Comparison of ENCODE assay signal across 23 mouse cellular contexts in genomic region chr14:21118095-21118494, GRCm38 (mm10).
A peak's percentile ranks its signal among the peaks of the same experiment; 100 is the strongest.
DNase-seq lines count a peak whose midpoint lies in the region; ATAC-seq lines count a peak whose summit lies in the region.
"Had no signal": no experiment of that assay in that cellular context is flagged by ENCODE, and none has a peak within 500 bp of the region (broad histone marks: within the 10 kb centered on the region; RNA-seq: fewer than 3 reads in every experiment).

No protein-coding gene starts in this region.

- no peaks in the 10 kb centered on the region for H3K36me3 ChIP-seq in heart, embryonic 14.5 days (ENCODE audit: control insufficient read depth, insufficient read depth, low read length)
- no peaks in the 10 kb centered on the region for H3K36me3 ChIP-seq in heart, embryonic 15.5 days
- H3K36me3 ChIP-seq: embryonic facial prominence, embryonic 12.5 days; forebrain, embryonic 15.5 days; hindbrain, embryonic 12.5 days; kidney, embryonic 15.5 days had no signal

- peak overlapping the region in 1 of 2 experiments; percentile 59; a peak in 2 of 4 replicates for H3K27ac ChIP-seq in heart, embryonic 14.5 days (replicated peaks in 1 of 2; ENCODE audit: control insufficient read depth in 1 of 2, insufficient read depth in 1 of 2, low read depth in 2 of 2, low read length in 2 of 2)
- peak overlapping the region; percentile 55 for H3K27ac ChIP-seq in heart, embryonic 15.5 days
- H3K27ac ChIP-seq: embryonic facial prominence, embryonic 12.5 days; forebrain, embryonic 15.5 days; hindbrain, embryonic 12.5 days; kidney, embryonic 15.5 days had no signal

- intact Hi-C loops in gastrocnemius, postnatal 36 days (cut with DNase I), result loop anchor here (5.0 to 10.0 kb wide), 2 partner anchors 41 to 313 kb away; no protein-coding TSS in a partner anchor
- intact Hi-C loops in heart, postnatal 10 days (cut with DNase I), result no loop called here

- no peak for ATAC-seq in heart, embryonic 14.5 days (ENCODE audit: insufficient number of reproducible peaks, insufficient read depth, low FRiP score, low read depth)
- ATAC-seq in heart, embryonic 15.5 days (replicated peaks; ENCODE audit: insufficient number of reproducible peaks, insufficient read depth, low FRiP score, low read depth), result no peak
- ATAC-seq: CD4-positive, CD25-positive, alpha-beta regulatory T cell, adult 4 months; forebrain, embryonic 15.5 days; hindbrain, embryonic 16.5 days; inflammation-experienced regulatory T-cells, adult 6 months had no signal

- H3K9me3 ChIP-seq in heart, embryonic 14.5 days (ENCODE audit: control insufficient read depth, low read length), result no peaks in the 10 kb centered on the region
- no peaks in the 10 kb centered on the region for H3K9me3 ChIP-seq in heart, embryonic 15.5 days (replicated peaks)
- H3K9me3 ChIP-seq: embryonic facial prominence, embryonic 12.5 days; forebrain, embryonic 15.5 days; G1E; hindbrain, embryonic 12.5 days; kidney, embryonic 15.5 days had no signal

- WGBS in heart, embryonic 14.5 days, result 28% methylated on average over 4 of the region's 4 CpGs
- WGBS in heart, embryonic 15.5 days, result 37% methylated on average over 4 of the region's 4 CpGs

- H3K9ac ChIP-seq in heart, embryonic 14.5 days (ENCODE audit: low read length), result no peak overlapping the region
- H3K9ac ChIP-seq in heart, embryonic 15.5 days, result no peak overlapping the region
- H3K9ac ChIP-seq: embryonic facial prominence, embryonic 12.5 days; forebrain, embryonic 15.5 days; hindbrain, embryonic 12.5 days; kidney, embryonic 15.5 days had no signal

- H3K4me2 ChIP-seq in heart, embryonic 14.5 days (ENCODE audit: low read length), result peak overlapping the region; percentile 36
- H3K4me2 ChIP-seq in heart, embryonic 15.5 days, result no peak overlapping the region
- H3K4me2 ChIP-seq: embryonic facial prominence, embryonic 12.5 days; forebrain, embryonic 15.5 days; hindbrain, embryonic 12.5 days; kidney, embryonic 15.5 days had no signal

- peaks cover 4 to 20% of the 10 kb centered on the region in 2 experiments for H3K4me1 ChIP-seq in heart, embryonic 14.5 days (ENCODE audit: control insufficient read depth in 2 of 2, insufficient read depth in 2 of 2, low read length in 2 of 2)
- peaks cover 18% of the 10 kb centered on the region for H3K4me1 ChIP-seq in heart, embryonic 15.5 days (replicated peaks)
- H3K4me1 ChIP-seq: embryonic facial prominence, embryonic 12.5 days; forebrain, embryonic 15.5 days; hindbrain, embryonic 12.5 days; kidney, embryonic 15.5 days had no signal

- no peak overlapping the region for H3K4me3 ChIP-seq in heart, embryonic 14.5 days (ENCODE audit: control insufficient read depth in 1 of 2, insufficient read depth in 1 of 2, low read depth in 1 of 2, low read length in 2 of 2)
- no peak overlapping the region for H3K4me3 ChIP-seq in heart, embryonic 15.5 days
- H3K4me3 ChIP-seq: embryonic facial prominence, embryonic 12.5 days; forebrain, embryonic 15.5 days; hindbrain, embryonic 12.5 days; kidney, embryonic 15.5 days had no signal

- DNase-seq in gastrocnemius, adult 18-20 months (ENCODE audit: low spot score), result peak; percentile 24
- DNase-seq in gastrocnemius, postnatal 36 days, result no peak
- peak; percentile 28 to 34 for DNase-seq in heart, adult 9 months (ENCODE audit: low spot score in 2 of 2)
- DNase-seq in heart, postnatal 4 days, result no peak
- DNase-seq in heart, postnatal 10 days, result no peak
- DNase-seq in spleen, adult 18-20 months, result no peak
- DNase-seq: adrenal gland, postnatal 10 days; B cell, adult 2 months; cerebellum, adult 11 months; cerebellum, adult 8-10 months; cerebellum, postnatal 25 days; gastrocnemius, postnatal 25 days; kidney, adult 18-20 months had no signal

- no peaks in the 10 kb centered on the region for H3K27me3 ChIP-seq in heart, embryonic 14.5 days (ENCODE audit: control insufficient read depth, insufficient read depth, low read length)
- no peaks in the 10 kb centered on the region for H3K27me3 ChIP-seq in heart, embryonic 15.5 days
- H3K27me3 ChIP-seq: embryonic facial prominence, embryonic 12.5 days; forebrain, embryonic 15.5 days; hindbrain, embryonic 12.5 days; kidney, embryonic 15.5 days had no signal

Comparison
In these comparisons a context has a peak if more than half of its experiments do, and no peak if none do; other contexts are left out.
1. DNase-seq: peak in gastrocnemius, adult 18-20 months (single experiment) and heart, adult 9 months (2 of 2); none in gastrocnemius, postnatal 36 days (0 of 2), heart, postnatal 4 days (single experiment), heart, postnatal 10 days (0 of 2) and spleen, adult 18-20 months (0 of 2).